Mouse (Mus musculus): ENCODE data around the gene Myb. TPM values are rescaled to one million over a fixed set of nuclear protein-coding genes. Genes with fewer than 3 reads are reported as not detected.

Myb gene
- polyA plus RNA-seq, 1 experiment from 2014 or later: 1.0 TPM

- no peaks in the 10 kb centered on the region for H3K36me3 ChIP-seq (ENCODE audit: control insufficient read depth, insufficient read depth, low read length)
- ATAC-seq (ENCODE audit: insufficient number of reproducible peaks, insufficient read depth, low FRiP score, low read depth): no peak
- no peaks in the 10 kb centered on the region for H3K4me1 ChIP-seq (ENCODE audit: control insufficient read depth in 2 of 2, insufficient read depth in 2 of 2, low read length in 2 of 2)
- 68% methylated on average over 14 of the region's 14 CpGs for WGBS
- no peaks in the 10 kb centered on the region for H3K27me3 ChIP-seq (ENCODE audit: control insufficient read depth, insufficient read depth, low read length)
- no peak overlapping the region for H3K9ac ChIP-seq (ENCODE audit: low read length)
- no peak overlapping the region for H3K4me2 ChIP-seq (ENCODE audit: low read length)
- H3K27ac ChIP-seq (replicated peaks in 1 of 2; ENCODE audit: control insufficient read depth in 1 of 2, insufficient read depth in 1 of 2, low read depth in 2 of 2, low read length in 2 of 2): no peak overlapping the region
- H3K4me3 ChIP-seq (ENCODE audit: control insufficient read depth in 1 of 2, insufficient read depth in 1 of 2, low read depth in 1 of 2, low read length in 2 of 2): no peak overlapping the region
- H3K9me3 ChIP-seq (ENCODE audit: control insufficient read depth, low read length): no peaks in the 10 kb centered on the region
Measured at GRCm38 (mm10) chr10:21077151-21077719, 83.5 kb downstream of the Myb start.

DNA sequence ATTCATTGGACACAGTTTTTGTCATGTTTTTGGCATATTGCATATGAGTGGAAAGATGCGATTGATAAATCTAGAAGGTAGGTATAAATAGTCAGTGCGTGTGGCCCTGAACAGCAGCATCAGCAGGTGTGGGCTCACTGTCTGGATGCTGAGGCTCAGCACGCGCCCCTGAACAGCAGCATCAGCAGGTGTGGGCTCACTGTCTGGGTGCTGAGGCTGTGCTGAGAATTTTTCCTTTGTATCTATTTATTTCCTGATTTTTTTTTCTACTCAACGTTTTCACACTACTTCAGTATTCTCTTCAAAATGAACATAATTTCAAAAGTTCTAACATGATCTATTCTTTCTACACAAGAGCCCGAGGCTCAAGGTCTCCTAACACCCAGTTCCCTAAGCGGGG, 84.1 kb downstream of the Myb start:
- no peaks in the 10 kb centered on the region for H3K36me3 ChIP-seq (ENCODE audit: control insufficient read depth, insufficient read depth, low read length)
- ATAC-seq (ENCODE audit: insufficient number of reproducible peaks, insufficient read depth, low FRiP score, low read depth): no peak

DNA sequence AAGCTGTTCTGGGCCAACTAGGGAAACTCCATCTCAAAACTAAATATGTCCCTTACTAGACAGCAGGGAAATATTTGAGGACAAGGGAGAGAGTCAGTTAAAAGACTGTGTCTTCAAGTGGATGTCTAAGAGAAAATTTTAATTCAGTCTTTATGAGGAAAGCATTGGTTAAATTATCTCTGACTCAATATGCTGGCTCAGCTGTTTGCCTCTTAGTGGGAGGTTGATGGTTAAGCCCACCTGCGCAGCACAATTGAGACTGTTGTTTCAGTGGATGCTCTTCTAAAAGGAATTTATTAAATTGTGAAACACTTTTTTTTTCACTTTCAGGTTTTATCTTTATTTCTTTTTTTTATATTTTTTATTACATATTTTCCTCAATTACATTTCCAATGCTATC, 84.6 kb downstream of the Myb start:
- WGBS: 100% methylated on average over 1 of the region's 1 CpGs
- H3K9ac ChIP-seq (ENCODE audit: low read length): no peak overlapping the region
- H3K4me3 ChIP-seq (ENCODE audit: control insufficient read depth in 1 of 2, insufficient read depth in 1 of 2, low read depth in 1 of 2, low read length in 2 of 2): no peak overlapping the region
- H3K27ac ChIP-seq (replicated peaks in 1 of 2; ENCODE audit: control insufficient read depth in 1 of 2, insufficient read depth in 1 of 2, low read depth in 2 of 2, low read length in 2 of 2): no peak overlapping the region
- ATAC-seq (ENCODE audit: insufficient number of reproducible peaks, insufficient read depth, low FRiP score, low read depth): no peak
- no peaks in the 10 kb centered on the region for H3K36me3 ChIP-seq (ENCODE audit: control insufficient read depth, insufficient read depth, low read length)
- H3K9me3 ChIP-seq (ENCODE audit: control insufficient read depth, low read length): no peaks in the 10 kb centered on the region
- H3K27me3 ChIP-seq (ENCODE audit: control insufficient read depth, insufficient read depth, low read length): no peaks in the 10 kb centered on the region
- H3K4me2 ChIP-seq (ENCODE audit: low read length): no peak overlapping the region
- H3K4me1 ChIP-seq (ENCODE audit: control insufficient read depth in 2 of 2, insufficient read depth in 2 of 2, low read length in 2 of 2): no peaks in the 10 kb centered on the region

More for the DNA sequence above, 84.1 kb downstream of the Myb start:
- no peak overlapping the region for H3K9ac ChIP-seq (ENCODE audit: low read length)
- H3K27ac ChIP-seq (replicated peaks in 1 of 2; ENCODE audit: control insufficient read depth in 1 of 2, insufficient read depth in 1 of 2, low read depth in 2 of 2, low read length in 2 of 2): no peak overlapping the region
- 79% methylated on average over 7 of the region's 7 CpGs for WGBS
- no peak overlapping the region for H3K4me2 ChIP-seq (ENCODE audit: low read length)
- no peaks in the 10 kb centered on the region for H3K4me1 ChIP-seq (ENCODE audit: control insufficient read depth in 2 of 2, insufficient read depth in 2 of 2, low read length in 2 of 2)
- H3K9me3 ChIP-seq (ENCODE audit: control insufficient read depth, low read length): no peaks in the 10 kb centered on the region
- H3K4me3 ChIP-seq (ENCODE audit: control insufficient read depth in 1 of 2, insufficient read depth in 1 of 2, low read depth in 1 of 2, low read length in 2 of 2): no peak overlapping the region
- no peaks in the 10 kb centered on the region for H3K27me3 ChIP-seq (ENCODE audit: control insufficient read depth, insufficient read depth, low read length)

Other genes starting within 250 kb of the Myb start
- 3.5 and 4.4 TPM in 2 replicates for gene Ahi1, start 208.4 kb downstream of the Myb start, polyA plus RNA-seq (2014; fragmentation: Nextera tagmentation; extraction: Ambion mirVana)
- 67.1 and 70.3 TPM in 2 replicates for gene Hbs1l, start 135.0 kb upstream of the Myb start, polyA plus RNA-seq (2014; fragmentation: Nextera tagmentation; extraction: Ambion mirVana)
- gene Aldh8a1, start 216.3 kb upstream of the Myb start, polyA plus RNA-seq (2014; fragmentation: Nextera tagmentation; extraction: Ambion mirVana): not detected in 2 replicates

All from heart, embryonic 14.5 days (tissue).